Mouse (Mus musculus) testis, adult 2 months (tissue): Measurements from ENCODE around the gene Gm10840. TPM values are rescaled to one million over a fixed set of nuclear protein-coding genes. Genes with fewer than 3 reads are reported as not detected.

Experiments used
- H3K27ac ChIP-seq: fragments of 200-500 bp; 2 replicates; pipeline ENCODE4 v1.5.1; 2012; ENCODE audit warnings: low read depth, low read length; ENCODE audit not compliant: control insufficient read depth, insufficient read depth
- H3K27me3 ChIP-seq: fragments of 200-500 bp; 2 replicates; pipeline ENCODE4 v1.6.1; 2012; ENCODE audit warnings: mild to moderate bottlenecking, low read length, moderate library complexity; ENCODE audit not compliant: control insufficient read depth, insufficient read depth
- H3K36me3 ChIP-seq: fragments of 200-500 bp; 2 replicates; pipeline ENCODE4 v1.6.1; 2012; ENCODE audit warnings: mild to moderate bottlenecking, low read length; ENCODE audit not compliant: control insufficient read depth, insufficient read depth
- H3K4me1 ChIP-seq: fragments of 200-500 bp; 2 replicates; pipeline ENCODE4 v1.6.1; 2012; ENCODE audit warnings: low read length; ENCODE audit not compliant: control insufficient read depth, insufficient read depth
- H3K4me3 ChIP-seq: fragments of 200-500 bp; 2 replicates; pipeline ENCODE4 v1.5.1; 2012; ENCODE audit warnings: low read depth, mild to moderate bottlenecking, low read length, moderate library complexity, mixed read lengths; ENCODE audit not compliant: control insufficient read depth
- CTCF ChIP-seq: fragments of 200-500 bp; IDR thresholded peaks from 2 replicates; pipeline ENCODE4 v1.5.1; 2012; ENCODE audit warnings: low read depth, mild to moderate bottlenecking, inconsistent platforms, low read length, moderate library complexity; ENCODE audit not compliant: control insufficient read depth, insufficient read depth, insufficient replicate concordance
- POLR2A ChIP-seq: fragments of 200-500 bp; IDR thresholded peaks from 2 replicates; pipeline ENCODE4 v1.6.1; 2012; ENCODE audit warnings: low read depth, mild to moderate bottlenecking, inconsistent platforms, low read length, moderate library complexity; ENCODE audit not compliant: control insufficient read depth
- polyA plus RNA-seq: library from polyadenylated mRNA; depleted of rRNA; stranded (reverse); fragments of >200 nt; gene quantifications from 2 replicates; pipeline ENCODE4 v1.2.3, GENCODE M21; 2012

Gene Gm10840
- polyA plus RNA-seq, 1 experiment, result 124 TPM

- no peaks in the 10 kb centered on the region for H3K27me3 ChIP-seq
- H3K4me1 ChIP-seq, result peaks cover 17% of the 10 kb centered on the region
- no peak overlapping the region for H3K27ac ChIP-seq
- no peaks in the 10 kb centered on the region for H3K36me3 ChIP-seq
- TF ChIP-seq CTCF, result no peak
- TF ChIP-seq POLR2A, result no peak; the same call in 1 of the 2 replicates
- H3K4me3 ChIP-seq, result no peak overlapping the region
These were observed 2.9 kb downstream of the Gm10840 start for GRCm38 (mm10) chr11:106163546-106163945.

GRCm38 (mm10) chr11:106164601-106165180, 4.0 kb downstream of the Gm10840 start:
- no peak overlapping the region for H3K27ac ChIP-seq
- H3K4me3 ChIP-seq, result no peak overlapping the region
- no peak for TF ChIP-seq CTCF
- TF ChIP-seq POLR2A, result no peak
- peaks cover 11% of the 10 kb centered on the region for H3K4me1 ChIP-seq
- H3K27me3 ChIP-seq, result no peaks in the 10 kb centered on the region
- H3K36me3 ChIP-seq, result no peaks in the 10 kb centered on the region

GRCm38 (mm10) chr11:106167435-106167834, 6.8 kb downstream of the Gm10840 start:
- Histone ChIP-seq H3K27ac (no peak overlapping the region), H3K4me3 (no peak overlapping the region), H3K4me1 (no peaks in the 10 kb centered on the region), H3K27me3 (no peaks in the 10 kb centered on the region), H3K36me3 (no peaks in the 10 kb centered on the region)
- TF ChIP-seq CTCF (no peak), POLR2A (no peak)

DNA sequence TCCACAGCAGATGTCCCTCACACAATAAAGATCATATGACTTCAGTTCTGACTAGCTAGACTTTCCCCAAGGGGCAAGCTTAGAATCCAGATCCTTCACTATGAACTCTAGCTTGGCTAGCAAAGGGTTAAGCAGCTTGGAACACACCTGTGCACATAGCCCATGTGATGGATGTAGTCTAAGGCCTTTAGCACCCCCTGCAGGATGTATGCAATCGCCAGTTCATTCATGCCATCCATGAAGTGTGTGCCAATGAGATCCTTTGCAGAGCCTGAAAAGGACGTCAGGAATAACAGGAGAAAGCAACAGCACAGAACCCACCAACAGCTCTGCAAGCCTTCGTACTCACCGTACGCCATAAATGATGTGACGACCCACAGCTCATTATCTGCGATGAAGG, 10.2 kb downstream of the Gm10840 start:
- H3K27ac ChIP-seq, result no peak overlapping the region
- no peak overlapping the region for H3K4me3 ChIP-seq
- no peaks in the 10 kb centered on the region for H3K27me3 ChIP-seq
- peaks cover 2% of the 10 kb centered on the region; the same call in 1 of the 2 replicates for H3K36me3 ChIP-seq
- H3K4me1 ChIP-seq, result no peaks in the 10 kb centered on the region
- TF ChIP-seq POLR2A, result no peak
- TF ChIP-seq CTCF, result no peak

DNA sequence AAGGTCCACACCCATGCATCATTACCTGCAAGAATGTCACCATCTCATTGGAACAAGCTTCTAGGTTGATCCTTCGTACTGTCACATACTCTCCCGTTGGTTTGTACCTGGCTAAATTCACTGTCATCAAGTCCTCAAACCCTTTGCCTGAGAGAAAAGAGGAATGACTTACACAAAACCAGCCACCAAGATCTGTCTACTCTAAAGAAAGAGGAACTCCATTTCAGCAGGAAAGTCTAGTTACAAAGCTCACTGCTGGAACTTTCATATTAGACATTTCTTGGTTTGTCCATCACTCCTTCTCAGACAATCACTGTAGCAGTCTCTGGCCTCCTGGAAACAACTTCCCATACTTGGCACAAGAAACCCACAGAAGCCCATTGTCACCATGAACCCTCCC, 12.6 kb downstream of the Gm10840 start:
- H3K27me3 ChIP-seq, result no peaks in the 10 kb centered on the region
- H3K27ac ChIP-seq, result no peak overlapping the region
- no peaks in the 10 kb centered on the region for H3K4me1 ChIP-seq
- H3K4me3 ChIP-seq, result no peak overlapping the region
- H3K36me3 ChIP-seq, result peaks cover 2% of the 10 kb centered on the region; the same call in 1 of the 2 replicates
- TF ChIP-seq CTCF (no peak), POLR2A (no peak)

GRCm38 (mm10) chr11:106174372-106174771, 13.7 kb downstream of the Gm10840 start:
- no peaks in the 10 kb centered on the region for H3K4me1 ChIP-seq

GRCm38 (mm10) chr11:106175081-106175480, 14.4 kb downstream of the Gm10840 start:
- TF ChIP-seq CTCF, result no peak
- no peak for TF ChIP-seq POLR2A
- no peaks in the 10 kb centered on the region for H3K27me3 ChIP-seq
- no peaks in the 10 kb centered on the region for H3K4me1 ChIP-seq
- H3K4me3 ChIP-seq, result no peak overlapping the region
- no peak overlapping the region for H3K27ac ChIP-seq
- H3K36me3 ChIP-seq, result peaks cover 2% of the 10 kb centered on the region; the same call in 1 of the 2 replicates

More at GRCm38 (mm10) chr11:106174372-106174771, 13.7 kb downstream of the Gm10840 start:
- H3K36me3 ChIP-seq, result peaks cover 2% of the 10 kb centered on the region; the same call in 1 of the 2 replicates
- H3K27ac ChIP-seq, result no peak overlapping the region
- H3K27me3 ChIP-seq, result no peaks in the 10 kb centered on the region
- H3K4me3 ChIP-seq, result no peak overlapping the region
- TF ChIP-seq POLR2A (no peak), CTCF (no peak)
